Mouse (Mus musculus) kidney, adult 9 months (tissue): ENCODE results near the gene Degs2.
A peak's percentile ranks its signal among the peaks of the same experiment; 100 is the strongest.

Source experiments
- DNase-seq: peaks from one replicate; pipeline ENCODE4 v3.0.0; 2022

Degs2 gene

GRCm38 (mm10) chr12:108699576-108699975, 2.5 kb downstream of the Degs2 start:
- peak; percentile 84 for DNase-seq

- peak; percentile 89 for DNase-seq
Observed at GRCm38 (mm10) chr12:108698697-108699471, 3.2 kb downstream of the Degs2 start.

GRCm38 (mm10) chr12:108694223-108694622, 7.9 kb downstream of the Degs2 start:
- DNase-seq, result peak; percentile 80

GRCm38 (mm10) chr12:108693592-108693991, 8.5 kb downstream of the Degs2 start:
- no peak for DNase-seq

GRCm38 (mm10) chr12:108690529-108690928, 11.6 kb downstream of the Degs2 start:
- no peak for DNase-seq

- DNase-seq, result peak; percentile 62
Observed at GRCm38 (mm10) chr12:108689167-108689566, 12.9 kb downstream of the Degs2 start.

- DNase-seq, result no peak
Observed at GRCm38 (mm10) chr12:108686926-108687325, 15.2 kb downstream of the Degs2 start.

GRCm38 (mm10) chr12:108686463-108686862, 15.7 kb downstream of the Degs2 start:
- DNase-seq, result peak; percentile 61

- DNase-seq, result peak; percentile 58
Observed at GRCm38 (mm10) chr12:108682240-108683023, 19.7 kb downstream of the Degs2 start.

- no peak for DNase-seq
Observed at GRCm38 (mm10) chr12:108680861-108681260, 21.3 kb downstream of the Degs2 start.

GRCm38 (mm10) chr12:108678366-108678765, 23.7 kb downstream of the Degs2 start:
- DNase-seq, result peak; percentile 75

GRCm38 (mm10) chr12:108677116-108677515, 25.0 kb downstream of the Degs2 start:
- DNase-seq, result peak; percentile 49

- DNase-seq, result peak; percentile 94
Observed at GRCm38 (mm10) chr12:108675614-108676401, 26.3 kb downstream of the Degs2 start.

- peak; percentile 28 for DNase-seq
Observed at GRCm38 (mm10) chr12:108674916-108675315, 27.2 kb downstream of the Degs2 start.

- peak; percentile 75 for DNase-seq
Observed at GRCm38 (mm10) chr12:108674502-108674901, 27.6 kb downstream of the Degs2 start.

- no peak for DNase-seq
Observed at GRCm38 (mm10) chr12:108673546-108673945, 28.6 kb downstream of the Degs2 start.

- DNase-seq, result no peak
Observed at GRCm38 (mm10) chr12:108672908-108673307, 29.2 kb downstream of the Degs2 start.

- DNase-seq, result no peak
Observed at GRCm38 (mm10) chr12:108671541-108671940, 30.6 kb downstream of the Degs2 start.

GRCm38 (mm10) chr12:108668606-108669235, 33.4 kb downstream of the Degs2 start:
- DNase-seq, result no peak

- DNase-seq, result peak; percentile 64
Observed at GRCm38 (mm10) chr12:108657350-108657749, 44.8 kb downstream of the Degs2 start.

GRCm38 (mm10) chr12:108653358-108654335, 48.5 kb downstream of the Degs2 start:
- peak; percentile 57 for DNase-seq
